Comparison of ENCODE assay signal across 23 mouse cellular contexts in the genomic region with DNA sequence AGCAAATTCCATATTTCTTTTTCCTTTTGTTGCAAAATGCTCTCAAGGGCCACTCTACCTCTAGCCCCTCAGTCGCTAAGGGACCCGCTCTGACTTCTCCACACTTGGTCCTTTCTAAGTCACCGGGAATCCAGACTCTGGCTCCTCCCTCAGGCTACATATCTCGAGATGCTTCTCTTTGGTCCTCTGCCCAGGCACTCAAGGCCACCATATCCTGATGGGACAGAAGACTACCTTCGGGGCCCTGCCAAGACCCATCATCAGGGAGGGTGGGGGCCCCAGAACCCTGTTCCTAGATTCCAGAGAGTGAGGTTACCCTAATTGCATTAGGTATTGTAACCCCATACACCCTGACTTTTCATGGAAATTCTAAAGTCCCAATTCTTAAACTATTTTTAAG.
DNase-seq lines count a peak whose midpoint lies in the region; ATAC-seq and TF ChIP-seq lines count a peak whose summit lies in the region.
"Had no signal": no experiment of that assay in that cellular context is flagged by ENCODE, and none has a peak within 500 bp of the region (broad histone marks: within the 10 kb centered on the region; RNA-seq: fewer than 3 reads in every experiment).

No protein-coding gene starts in this region.

- H3K36me3 ChIP-seq in heart, adult 2 months (ENCODE audit: control insufficient read depth, insufficient read depth, low read length) = no peaks in the 10 kb centered on the region
- H3K36me3 ChIP-seq in embryonic facial prominence, embryonic 10.5 days (replicated peaks) = peaks cover 27% of the 10 kb centered on the region
- H3K36me3 ChIP-seq in midbrain, embryonic 13.5 days = peaks cover 9% of the 10 kb centered on the region
- H3K36me3 ChIP-seq: liver, embryonic 15.5 days had no signal

- TF ChIP-seq CTCF in heart, adult 2 months (IDR thresholded peaks at IDR 0.05) = no peak

- no peak overlapping the region for H3K4me2 ChIP-seq in midbrain, embryonic 13.5 days (replicated peaks)
- H3K4me2 ChIP-seq: embryonic facial prominence, embryonic 12.5 days; hindbrain, embryonic 14.5 days; limb, embryonic 15.5 days; midbrain, embryonic 11.5 days had no signal

- no peaks in the 10 kb centered on the region for H3K27me3 ChIP-seq in heart, adult 2 months (ENCODE audit: control insufficient read depth, insufficient read depth, low read length)
- H3K27me3 ChIP-seq in embryonic facial prominence, embryonic 10.5 days (replicated peaks; ENCODE audit: low read depth, poor library complexity, severe bottlenecking) = no peaks in the 10 kb centered on the region
- peaks cover 3% of the 10 kb centered on the region; the same call in 1 of the 2 replicates for H3K27me3 ChIP-seq in midbrain, embryonic 13.5 days
- H3K27me3 ChIP-seq: embryonic facial prominence, embryonic 12.5 days; heart, embryonic 12.5 days; limb, embryonic 15.5 days; liver, embryonic 15.5 days had no signal

- peak overlapping the region; percentile 85 for H3K27ac ChIP-seq in heart, adult 2 months
- H3K27ac ChIP-seq in embryonic facial prominence, embryonic 10.5 days (replicated peaks) = 0 out of 2 replicates have a peak overlapping the region, but pooled peaks have one; percentile 14
- no peak overlapping the region for H3K27ac ChIP-seq in midbrain, embryonic 13.5 days
- H3K27ac ChIP-seq: embryonic facial prominence, embryonic 12.5 days; hindbrain, embryonic 14.5 days; liver, embryonic 15.5 days had no signal

- H3K9me3 ChIP-seq in embryonic facial prominence, embryonic 10.5 days = peaks cover 16% of the 10 kb centered on the region
- H3K9me3 ChIP-seq in midbrain, embryonic 13.5 days = no peaks in the 10 kb centered on the region
- H3K9me3 ChIP-seq: embryonic facial prominence, embryonic 12.5 days; limb, embryonic 15.5 days; liver, embryonic 15.5 days had no signal

- H3K79me2 ChIP-seq in heart, adult 2 months (replicated peaks; ENCODE audit: control insufficient read depth, insufficient read depth, low read length) = no peaks in the 10 kb centered on the region

- WGBS in heart, adult 2 months = 41% methylated on average over 5 of the region's 5 CpGs
- WGBS in embryonic facial prominence, embryonic 10.5 days = 38% methylated on average over 5 of the region's 5 CpGs
- WGBS in midbrain, embryonic 13.5 days = 62% methylated on average over 5 of the region's 5 CpGs

- no peak for TF ChIP-seq EP300 in heart, adult 2 months (IDR thresholded peaks at IDR 0.05; ENCODE audit: insufficient read depth, low read depth, low read length)

- no peak overlapping the region for H3K9ac ChIP-seq in heart, adult 2 months (ENCODE audit: low read depth, low read length)
- H3K9ac ChIP-seq in midbrain, embryonic 13.5 days (replicated peaks) = no peak overlapping the region
- H3K9ac ChIP-seq: forebrain, postnatal 0 days; hindbrain, embryonic 14.5 days; limb, embryonic 15.5 days; liver, embryonic 15.5 days had no signal

- no peak for ATAC-seq in midbrain, embryonic 13.5 days
- ATAC-seq: forebrain, postnatal 0 days; inflammation-experienced regulatory T-cells, adult 6 months had no signal

- no peak for DNase-seq in heart, adult 2 months
- DNase-seq in heart, adult 9 months (ENCODE audit: low spot score in 2 of 2) = no peak
- DNase-seq in lung, postnatal 10 days = peak; percentile 13
- no peak for DNase-seq in lung, postnatal 25 days (ENCODE audit: low spot score)
- peak; percentile 36 for DNase-seq in ES-CJ7 (ENCODE audit: low read depth, low spot score)
- DNase-seq in embryonic facial prominence, embryonic 10.5 days (ENCODE audit: low spot score) = no peak
- DNase-seq in kidney, adult 8-10 months = no peak
- DNase-seq: cerebellum, adult 11 months; cerebellum, postnatal 14 days; forebrain, postnatal 0 days; gastrocnemius, postnatal 36 days; kidney, adult 18-20 months; left cerebral cortex, postnatal 4 days; right cerebral cortex, postnatal 4 days; thymus, adult 18-20 months had no signal

- peaks cover 7% of the 10 kb centered on the region for H3K4me1 ChIP-seq in heart, adult 2 months (ENCODE audit: control insufficient read depth, insufficient read depth, low read length)
- peaks cover 52% of the 10 kb centered on the region for H3K4me1 ChIP-seq in embryonic facial prominence, embryonic 10.5 days
- peaks cover 18% of the 10 kb centered on the region for H3K4me1 ChIP-seq in midbrain, embryonic 13.5 days (replicated peaks)

- H3K4me3 ChIP-seq in heart, adult 2 months = no peak overlapping the region
- no peak overlapping the region for H3K4me3 ChIP-seq in embryonic facial prominence, embryonic 10.5 days
- no peak overlapping the region for H3K4me3 ChIP-seq in midbrain, embryonic 13.5 days (replicated peaks)
- H3K4me3 ChIP-seq: embryonic facial prominence, embryonic 12.5 days; limb, embryonic 15.5 days; liver, embryonic 15.5 days had no signal

- TF ChIP-seq POLR2A in heart, adult 2 months (IDR thresholded peaks at IDR 0.05; ENCODE audit: insufficient read depth, low read depth, low read length) = no peak

- intact Hi-C loops in heart, adult 2 months (cut with DNase I) = no loop called here

Comparison
In these comparisons a context has a peak if more than half of its experiments do, and no peak if none do; other contexts are left out.
1. DNase-seq: peak in lung, postnatal 10 days (single experiment) and ES-CJ7 (single experiment); none in heart, adult 2 months (0 of 2), heart, adult 9 months (0 of 2), lung, postnatal 25 days (single experiment), embryonic facial prominence, embryonic 10.5 days (single experiment) and kidney, adult 8-10 months (0 of 2).